Comparison of ENCODE assay signal across 24 mouse cellular contexts in genomic region chr17:26579396-26579795, GRCm38 (mm10). TPM values are rescaled to one million over a fixed set of nuclear protein-coding genes. Genes with fewer than 3 reads are reported as not detected.
DNase-seq lines count a peak whose midpoint lies in the region; ATAC-seq lines count a peak whose summit lies in the region.
"Had no signal": no experiment of that assay in that cellular context is flagged by ENCODE, and none has a peak within 500 bp of the region (broad histone marks: within the 10 kb centered on the region; RNA-seq: fewer than 3 reads in every experiment).

No protein-coding gene starts in this region.

- no peak overlapping the region for H3K4me2 ChIP-seq in heart, embryonic 12.5 days
- H3K4me2 ChIP-seq in heart, embryonic 11.5 days: no peak overlapping the region
- H3K4me2 ChIP-seq: forebrain, embryonic 13.5 days; hindbrain, embryonic 13.5 days; intestine, embryonic 15.5 days; kidney, embryonic 15.5 days had no signal

- H3K9me3 ChIP-seq in heart, embryonic 12.5 days (replicated peaks): no peaks in the 10 kb centered on the region
- H3K9me3 ChIP-seq in heart, embryonic 11.5 days (replicated peaks; ENCODE audit: control insufficient read depth, low read length): no peaks in the 10 kb centered on the region
- H3K9me3 ChIP-seq: forebrain, embryonic 10.5 days; forebrain, embryonic 13.5 days; G1E; hindbrain, embryonic 10.5 days; hindbrain, embryonic 13.5 days; intestine, embryonic 15.5 days; kidney, embryonic 15.5 days had no signal

- H3K4me1 ChIP-seq in heart, embryonic 12.5 days (replicated peaks): peaks cover 89% of the 10 kb centered on the region
- peaks cover 81% of the 10 kb centered on the region for H3K4me1 ChIP-seq in heart, embryonic 11.5 days (ENCODE audit: control insufficient read depth, insufficient read depth, low read length)

- 0 out of 2 replicates have a peak overlapping the region, but pooled peaks have one; percentile 8 for H3K27ac ChIP-seq in heart, embryonic 12.5 days (ENCODE audit: poor library complexity, severe bottlenecking)
- no peak overlapping the region for H3K27ac ChIP-seq in heart, embryonic 11.5 days (ENCODE audit: low read depth, low read length)
- H3K27ac ChIP-seq: forebrain, embryonic 10.5 days; forebrain, embryonic 13.5 days; hindbrain, embryonic 10.5 days; hindbrain, embryonic 13.5 days; intestine, embryonic 15.5 days; kidney, embryonic 15.5 days had no signal

- 55% methylated on average over 6 of the region's 6 CpGs for WGBS in heart, embryonic 12.5 days
- 56% methylated on average over 6 of the region's 6 CpGs for WGBS in heart, embryonic 11.5 days (ENCODE audit: insufficient replicate concordance)

- 0 out of 2 replicates have a peak overlapping the region, but pooled peaks have one; percentile 29 for H3K9ac ChIP-seq in heart, embryonic 12.5 days
- H3K9ac ChIP-seq in heart, embryonic 11.5 days (ENCODE audit: low read depth, low read length): no peak overlapping the region
- H3K9ac ChIP-seq: forebrain, embryonic 13.5 days; hindbrain, embryonic 13.5 days; intestine, embryonic 15.5 days; kidney, embryonic 15.5 days had no signal

- no peaks in the 10 kb centered on the region for H3K27me3 ChIP-seq in heart, embryonic 12.5 days (replicated peaks)
- no peaks in the 10 kb centered on the region for H3K27me3 ChIP-seq in heart, embryonic 11.5 days (ENCODE audit: control insufficient read depth, insufficient read depth, low read length)
- H3K27me3 ChIP-seq: CH12.LX; forebrain, embryonic 13.5 days; hindbrain, embryonic 13.5 days; intestine, embryonic 15.5 days; kidney, embryonic 15.5 days had no signal

- intact Hi-C loops in heart, postnatal 14 days (cut with DNase I): no loop called here

- no peak overlapping the region for H3K4me3 ChIP-seq in heart, embryonic 12.5 days
- no peak overlapping the region for H3K4me3 ChIP-seq in heart, embryonic 11.5 days (ENCODE audit: low read depth, low read length)
- H3K4me3 ChIP-seq: forebrain, embryonic 10.5 days; forebrain, embryonic 13.5 days; hindbrain, embryonic 10.5 days; hindbrain, embryonic 13.5 days; intestine, embryonic 15.5 days; kidney, embryonic 15.5 days had no signal

- peaks cover 29% of the 10 kb centered on the region for H3K36me3 ChIP-seq in heart, embryonic 12.5 days
- H3K36me3 ChIP-seq in heart, embryonic 11.5 days (ENCODE audit: control insufficient read depth, insufficient read depth, low read length): no peaks in the 10 kb centered on the region; the same call in 1 of the 2 replicates
- H3K36me3 ChIP-seq: intestine, embryonic 15.5 days had no signal

- no peak for ATAC-seq in heart, embryonic 12.5 days (ENCODE audit: insufficient number of reproducible peaks, low FRiP score)
- no peak for ATAC-seq in heart, embryonic 11.5 days (replicated peaks; ENCODE audit: insufficient number of reproducible peaks, low FRiP score, low TSS enrichment)
- ATAC-seq: forebrain, embryonic 13.5 days; forebrain, embryonic 16.5 days; hindbrain, embryonic 16.5 days; intestine, embryonic 15.5 days had no signal

- peak; percentile 95 for DNase-seq in heart, adult 11 months
- no peak for DNase-seq in heart, postnatal 14 days
- DNase-seq in MN1 (ENCODE audit: low spot score): peak; percentile 38
- DNase-seq in thymus, postnatal 0 days (ENCODE audit: low spot score): no peak
- DNase-seq: adrenal gland, adult 2 months; adrenal gland, postnatal 14 days; B cell, adult 2 months; cerebellum, adult 18-20 months; cerebellum, adult 9-10 months; gastrocnemius, postnatal 14 days; kidney, adult 11 months; kidney, adult 8-10 months had no signal

RNA-seq across cellular contexts. Expression of gene Dusp1, which starts 17.5 kb away (rescaled TPM):
- total RNA-seq in heart, postnatal 14 days (2021): 10 to 100 TPM; 91.2 to 99.6 TPM
- 36.2 and 38.7 TPM in 2 replicates for polyA plus RNA-seq in heart, embryonic 12.5 days (2016; fragmentation: Nextera tagmentation; extraction: Ambion mirVana)
- polyA plus RNA-seq in heart, embryonic 11.5 days (2014; fragmentation: Nextera tagmentation; extraction: Ambion mirVana): 30.0 and 33.9 TPM in 2 replicates
- polyA plus RNA-seq in thymus, postnatal 0 days (2015; fragmentation: Nextera tagmentation; extraction: Ambion mirVana): 22.4 and 26.4 TPM in 2 replicates

RNA-seq across cellular contexts. Expression of gene Ergic1, which starts 18.1 kb away (rescaled TPM):
- total RNA-seq in heart, postnatal 14 days (2021): 10 to 100 TPM; 51.1 to 59.5 TPM
- polyA plus RNA-seq in heart, embryonic 12.5 days (2016; fragmentation: Nextera tagmentation; extraction: Ambion mirVana): 115 and 121 TPM in 2 replicates
- polyA plus RNA-seq in heart, embryonic 11.5 days (2014; fragmentation: Nextera tagmentation; extraction: Ambion mirVana): 147 TPM in 2 replicates
- 64.6 and 70.2 TPM in 2 replicates for polyA plus RNA-seq in thymus, postnatal 0 days (2015; fragmentation: Nextera tagmentation; extraction: Ambion mirVana)

Comparison
In these comparisons a context has a peak if more than half of its experiments do, and no peak if none do; other contexts are left out.
1. DNase-seq: peak in heart, adult 11 months (single experiment) and MN1 (single experiment); none in heart, postnatal 14 days (0 of 2) and thymus, postnatal 0 days (single experiment).